Mouse (Mus musculus) intestine, embryonic 16.5 days (tissue): ENCODE results near the gene Ifih1. TPM values are rescaled to one million over a fixed set of nuclear protein-coding genes. Genes with fewer than 3 reads are reported as not detected.

Source experiments
- ATAC-seq: fragments of 200-750 bp; cut with Nextera tagmentation; 2 replicates; pipeline ENCODE4 v1.8.0; 2017; ENCODE audit warnings: moderate TSS enrichment, moderate library complexity
- H3K27ac ChIP-seq: fragments of 300-500 bp; sonication (generic); 2 replicates; pipeline ENCODE4 v1.5.1; 2014; ENCODE audit warnings: mild to moderate bottlenecking, low read length
- H3K27me3 ChIP-seq: fragments of 300-500 bp; sonication (generic); replicated peaks from 2 replicates; pipeline ENCODE4 v1.6.1; 2014; ENCODE audit warnings: low read length, control low read depth, mixed read lengths; ENCODE audit not compliant: control insufficient read depth, insufficient read depth
- H3K36me3 ChIP-seq: fragments of 300-500 bp; sonication (generic); 2 replicates; pipeline ENCODE4 v1.6.1; 2014; ENCODE audit warnings: low read length, control low read depth; ENCODE audit not compliant: control insufficient read depth, insufficient read depth
- H3K4me1 ChIP-seq: fragments of 300-500 bp; sonication (generic); 2 replicates; pipeline ENCODE4 v1.6.1; 2014; ENCODE audit warnings: low read length, control low read depth, mixed read lengths; ENCODE audit not compliant: control insufficient read depth, insufficient read depth
- H3K4me2 ChIP-seq: fragments of 300-500 bp; sonication (generic); 2 replicates; pipeline ENCODE4 v1.6.1; 2014; ENCODE audit warnings: low read depth, low read length, control low read depth
- H3K4me3 ChIP-seq: fragments of 300-500 bp; sonication (generic); 2 replicates; pipeline ENCODE4 v1.5.1; 2014; ENCODE audit warnings: mild to moderate bottlenecking, low read length
- H3K9ac ChIP-seq: fragments of 300-500 bp; sonication (generic); 2 replicates; pipeline ENCODE4 v1.6.1; 2014; ENCODE audit warnings: low read depth, low read length
- H3K9me3 ChIP-seq: fragments of 300-500 bp; sonication (generic); 2 replicates; pipeline ENCODE4 v1.6.1; 2016; ENCODE audit warnings: low read length, control low read depth; ENCODE audit not compliant: control insufficient read depth
- WGBS: fragments of 180-500 bp; shearing (Covaris S2); extraction: QIAGEN DNeasy Blood & Tissue Kit; methylation state at CpG from one replicate; pipeline ENCODE4 v1.1.7; 2014; 5-methylcytosine and 5-hydroxymethylcytosine counted together
- polyA plus RNA-seq: library from polyadenylated mRNA; unstranded; fragments of >200 nt; fragmentation: Nextera tagmentation; extraction: Ambion mirVana; gene quantifications from 2 replicates; pipeline ENCODE4 v1.2.1, GENCODE M21; 2015

Ifih1 gene
- polyA plus RNA-seq, 1 experiment from 2014 or later: 6.4 TPM

- no peaks in the 10 kb centered on the region for H3K9me3 ChIP-seq
- H3K4me1 ChIP-seq: peaks cover 9% of the 10 kb centered on the region
- no peaks in the 10 kb centered on the region for H3K36me3 ChIP-seq
- H3K4me3 ChIP-seq: peak overlapping the region; percentile 73
- H3K9ac ChIP-seq: peak overlapping the region; percentile 76
- peak overlapping the region; percentile 86 for H3K27ac ChIP-seq
- ATAC-seq: peak; percentile 63
- peak overlapping the region; percentile 71 for H3K4me2 ChIP-seq
- no peaks in the 10 kb centered on the region for H3K27me3 ChIP-seq
- 34% methylated on average over 12 of the region's 12 CpGs for WGBS
Observed at GRCm38 (mm10) chr2:62645475-62645874, 580 bp downstream of the Ifih1 start.

DNA sequence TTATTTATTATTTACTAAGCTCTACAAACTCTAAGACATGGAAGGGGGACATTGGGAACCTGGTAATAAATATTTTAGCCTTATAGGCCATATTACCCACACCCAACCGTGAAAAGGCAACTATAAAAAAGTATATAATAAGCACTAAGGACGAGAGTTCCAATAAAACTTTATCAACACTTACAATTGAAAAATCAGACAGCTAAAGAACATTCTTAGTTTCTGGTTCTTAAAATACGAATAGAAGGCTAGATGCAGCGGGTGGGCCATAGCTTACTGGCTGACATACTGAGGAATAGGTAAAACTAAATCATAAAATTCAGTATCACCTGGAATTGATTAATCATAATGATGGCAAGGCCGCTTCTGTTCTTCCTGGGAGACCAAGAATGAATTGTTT, 1.2 kb downstream of the Ifih1 start:
- WGBS: 92% methylated on average over 5 of the region's 5 CpGs
- no peak overlapping the region for H3K27ac ChIP-seq
- peaks cover 9% of the 10 kb centered on the region for H3K4me1 ChIP-seq
- H3K36me3 ChIP-seq: no peaks in the 10 kb centered on the region
- no peaks in the 10 kb centered on the region for H3K9me3 ChIP-seq
- peak overlapping the region; percentile 71; the same call in 1 of the 2 replicates for H3K4me2 ChIP-seq
- H3K4me3 ChIP-seq: peak overlapping the region; percentile 73; the same call in 1 of the 2 replicates
- no peak overlapping the region for H3K9ac ChIP-seq
- ATAC-seq: no peak
- H3K27me3 ChIP-seq: no peaks in the 10 kb centered on the region

- ATAC-seq: no peak
- Histone ChIP-seq H3K9me3 (no peaks in the 10 kb centered on the region), H3K4me2 (peak overlapping the region; percentile 35), H3K4me3 (peak overlapping the region; percentile 24; the same call in 1 of the 2 replicates), H3K27me3 (no peaks in the 10 kb centered on the region), H3K4me1 (peaks cover 9% of the 10 kb centered on the region), H3K36me3 (no peaks in the 10 kb centered on the region), H3K27ac (peak overlapping the region; percentile 33; the same call in 1 of the 2 replicates), H3K9ac (no peak overlapping the region)
- 36% methylated on average over 21 of the region's 21 CpGs for WGBS
Observed at GRCm38 (mm10) chr2:62643405-62644305, 2.4 kb downstream of the Ifih1 start.

DNA sequence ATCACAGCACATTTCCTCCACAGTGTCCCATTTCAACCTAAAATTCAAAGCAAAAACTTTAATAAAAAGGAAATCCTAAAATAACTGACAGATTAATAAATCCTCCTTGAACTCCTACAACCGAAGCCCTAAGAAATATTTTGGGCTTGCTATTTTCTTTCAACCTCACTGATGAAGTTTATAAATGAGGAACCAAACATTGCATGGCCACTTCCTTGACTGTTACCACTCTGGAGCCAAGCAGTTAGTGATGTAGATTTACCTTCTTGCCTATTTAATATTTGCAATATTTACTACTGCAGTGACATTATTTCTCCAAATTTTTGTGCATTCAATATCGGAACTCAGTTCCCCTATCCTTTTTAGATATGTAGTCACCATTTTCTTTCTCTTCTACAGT, 6.2 kb downstream of the Ifih1 start:
- 87% methylated on average over 2 of the region's 2 CpGs for WGBS
- no peaks in the 10 kb centered on the region for H3K9me3 ChIP-seq
- no peaks in the 10 kb centered on the region for H3K36me3 ChIP-seq
- H3K4me2 ChIP-seq: no peak overlapping the region
- H3K27ac ChIP-seq: no peak overlapping the region
- H3K4me1 ChIP-seq: peaks cover 4% of the 10 kb centered on the region; the same call in 1 of the 2 replicates
- no peaks in the 10 kb centered on the region for H3K27me3 ChIP-seq
- H3K9ac ChIP-seq: no peak overlapping the region
- no peak overlapping the region for H3K4me3 ChIP-seq
- ATAC-seq: no peak

DNA sequence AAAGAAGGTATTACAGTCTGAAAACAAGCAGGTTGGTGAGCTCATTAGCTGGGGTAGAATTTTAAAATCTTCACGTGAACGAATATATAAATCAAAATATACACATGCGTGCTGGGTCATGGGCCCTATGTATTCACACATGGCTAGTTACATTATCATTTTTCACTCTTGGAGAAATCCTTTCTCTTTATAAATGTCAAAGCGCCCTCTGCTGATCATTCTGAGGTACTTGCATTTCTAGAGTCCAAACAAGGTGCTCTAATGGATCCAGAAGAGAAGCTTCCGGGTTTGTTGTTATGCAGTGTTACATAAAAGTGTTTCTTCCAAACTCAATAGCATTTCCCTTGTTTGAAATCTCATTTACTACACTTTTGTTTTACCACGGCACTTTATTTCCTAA, 15.6 kb downstream of the Ifih1 start:
- Histone ChIP-seq H3K4me2 (no peak overlapping the region), H3K27me3 (no peaks in the 10 kb centered on the region), H3K9me3 (no peaks in the 10 kb centered on the region), H3K36me3 (no peaks in the 10 kb centered on the region), H3K4me3 (no peak overlapping the region), H3K4me1 (no peaks in the 10 kb centered on the region), H3K27ac (no peak overlapping the region), H3K9ac (no peak overlapping the region)
- 27% methylated on average over 6 of the region's 6 CpGs for WGBS
- ATAC-seq: no peak; the same call in 1 of the 2 replicates

DNA sequence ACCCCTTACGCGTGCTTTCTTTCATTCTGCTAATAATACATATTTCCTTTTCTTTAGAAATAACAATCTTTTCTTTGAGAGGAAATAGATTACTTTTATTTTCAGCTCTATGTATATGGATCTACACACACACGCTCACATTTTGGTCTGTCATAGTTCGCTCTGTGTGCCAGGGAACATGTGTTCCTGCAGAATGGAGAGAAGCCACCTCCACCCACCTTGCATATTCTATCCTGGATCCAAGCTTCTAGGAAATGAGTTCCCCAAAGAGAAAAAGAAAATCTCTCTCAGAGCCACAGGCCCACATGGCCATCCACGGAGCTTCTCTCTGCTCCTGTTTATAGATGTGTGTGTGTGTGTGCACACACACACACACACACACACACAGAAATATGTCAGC, 17.7 kb downstream of the Ifih1 start:
- Histone ChIP-seq H3K4me2 (no peak overlapping the region), H3K4me3 (no peak overlapping the region), H3K36me3 (no peaks in the 10 kb centered on the region), H3K27ac (no peak overlapping the region), H3K27me3 (no peaks in the 10 kb centered on the region), H3K9me3 (no peaks in the 10 kb centered on the region), H3K4me1 (no peaks in the 10 kb centered on the region), H3K9ac (no peak overlapping the region)
- 79% methylated on average over 5 of the region's 5 CpGs for WGBS
- ATAC-seq: no peak

DNA sequence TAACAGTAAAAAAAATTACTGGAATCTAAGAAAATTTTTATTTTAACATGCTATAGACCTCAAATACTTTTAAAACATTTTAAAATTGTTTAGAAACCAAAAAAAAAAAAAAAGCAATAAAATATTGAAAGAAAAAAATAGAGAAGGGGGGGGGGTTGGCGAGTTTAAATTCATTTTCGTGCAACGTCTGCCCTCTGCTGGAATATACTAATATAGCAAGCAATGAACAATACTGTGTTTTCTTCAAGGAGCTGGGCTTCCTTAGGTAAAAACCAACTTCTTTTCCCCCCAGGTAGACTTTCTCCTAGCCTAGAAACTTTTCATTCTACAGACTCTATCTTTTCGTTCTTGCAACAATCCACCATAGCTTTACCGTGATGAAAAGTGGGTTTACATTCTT, 18.3 kb downstream of the Ifih1 start:
- H3K36me3 ChIP-seq: no peaks in the 10 kb centered on the region
- H3K4me2 ChIP-seq: no peak overlapping the region
- H3K4me1 ChIP-seq: no peaks in the 10 kb centered on the region
- no peak overlapping the region for H3K9ac ChIP-seq
- ATAC-seq: no peak
- H3K27ac ChIP-seq: no peak overlapping the region
- no peaks in the 10 kb centered on the region for H3K9me3 ChIP-seq
- no peaks in the 10 kb centered on the region for H3K27me3 ChIP-seq
- WGBS: 10% methylated on average over 5 of the region's 5 CpGs
- H3K4me3 ChIP-seq: no peak overlapping the region

DNA sequence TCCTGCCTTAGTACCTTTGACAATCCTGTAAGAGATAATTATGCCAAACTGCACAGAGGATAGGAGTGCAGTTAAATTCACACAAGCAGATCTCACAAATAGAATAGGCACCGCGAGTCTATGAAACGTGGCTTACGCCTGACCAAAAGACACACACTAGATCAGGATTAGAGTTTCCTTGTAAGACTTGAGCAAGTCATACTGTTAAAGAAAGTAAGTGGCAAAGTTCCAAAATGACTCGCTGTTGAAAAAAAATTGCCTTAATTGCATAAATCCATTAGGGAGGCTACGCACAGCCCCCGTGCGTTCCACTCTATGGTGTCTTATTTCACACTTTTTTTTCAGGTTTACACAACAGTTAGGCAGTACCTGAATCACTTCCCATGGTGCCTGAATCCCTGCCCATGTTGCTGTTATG, 23.0 kb downstream of the Ifih1 start:
- Histone ChIP-seq H3K27me3 (no peaks in the 10 kb centered on the region), H3K4me1 (no peaks in the 10 kb centered on the region), H3K4me3 (no peak overlapping the region), H3K36me3 (no peaks in the 10 kb centered on the region), H3K4me2 (no peak overlapping the region), H3K9me3 (no peaks in the 10 kb centered on the region), H3K27ac (no peak overlapping the region), H3K9ac (no peak overlapping the region)
- no peak for ATAC-seq
- WGBS: 77% methylated on average over 8 of the region's 8 CpGs

DNA sequence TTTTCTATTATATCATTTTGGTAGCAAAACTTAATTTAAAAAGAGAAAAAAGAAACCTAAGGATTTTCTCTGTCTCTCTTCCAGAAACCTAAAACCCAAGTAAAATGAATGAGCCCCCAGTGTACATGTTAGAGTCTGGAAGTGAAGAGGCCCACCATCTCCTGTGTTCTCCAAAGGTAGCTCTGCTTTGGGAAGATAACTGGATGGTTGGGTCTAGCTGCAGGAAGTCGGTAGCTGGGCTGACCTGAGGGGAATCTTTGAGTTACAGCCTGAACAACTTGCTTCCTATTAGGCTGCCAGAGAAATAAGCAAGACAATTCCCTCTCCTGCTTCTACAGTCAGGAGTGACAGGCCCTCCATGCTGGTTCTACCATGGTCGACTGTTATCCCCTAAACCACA, 26.4 kb downstream of the Ifih1 start:
- no peaks in the 10 kb centered on the region for H3K4me1 ChIP-seq
- no peak overlapping the region for H3K4me3 ChIP-seq
- ATAC-seq: no peak
- H3K27ac ChIP-seq: no peak overlapping the region
- H3K9ac ChIP-seq: no peak overlapping the region
- H3K27me3 ChIP-seq: no peaks in the 10 kb centered on the region
- H3K36me3 ChIP-seq: no peaks in the 10 kb centered on the region
- WGBS: 63% methylated on average over 2 of the region's 2 CpGs
- H3K9me3 ChIP-seq: no peaks in the 10 kb centered on the region
- H3K4me2 ChIP-seq: no peak overlapping the region
